In the genomic region with DNA sequence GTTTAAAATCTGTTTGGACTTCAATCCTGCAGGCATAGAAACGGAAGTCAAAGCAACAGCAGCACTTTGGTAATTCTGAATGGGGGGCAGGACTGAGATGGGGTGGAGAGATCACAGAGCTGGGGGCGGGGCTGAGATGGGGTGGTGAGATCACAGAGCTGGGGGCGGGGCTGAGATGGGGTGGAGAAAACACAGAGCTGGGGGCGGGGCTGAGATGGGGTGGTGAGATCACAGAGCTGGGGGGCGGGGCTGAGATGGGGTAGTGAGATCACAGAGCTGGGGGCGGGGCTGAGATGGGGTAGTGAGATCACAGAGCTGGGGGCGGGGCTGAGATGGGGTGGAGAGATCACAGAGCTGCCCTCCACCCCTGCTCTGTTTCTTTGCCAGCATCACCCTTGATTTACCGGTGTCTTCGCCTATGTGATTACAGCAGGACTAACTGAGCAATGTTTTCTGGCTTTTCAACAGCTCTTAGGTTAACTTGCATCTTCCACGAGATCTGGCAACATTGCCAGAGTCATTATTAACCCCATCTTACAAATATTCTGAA, we compare ENCODE assay signal across 8 mouse cellular contexts. TPM values are rescaled to one million over a fixed set of nuclear protein-coding genes. Genes with fewer than 3 reads are reported as not detected.
DNase-seq lines count a peak whose midpoint lies in the region; ATAC-seq and TF ChIP-seq lines count a peak whose summit lies in the region.

No protein-coding gene starts in this region.

- H3K27me3 ChIP-seq in heart, postnatal 0 days (ENCODE audit: control insufficient read depth, insufficient read depth, low read length), result peaks cover 11% of the 10 kb centered on the region; the same call in 1 of the 2 replicates

- TF ChIP-seq CTCF in heart, postnatal 0 days (IDR thresholded peaks at IDR 0.05; ENCODE audit: low read depth), result no peak

- H3K27ac ChIP-seq in heart, postnatal 0 days (ENCODE audit: low read depth), result no peak overlapping the region

- H3K4me2 ChIP-seq in heart, postnatal 0 days (ENCODE audit: low read depth, low read length), result peak overlapping the region; percentile 33

- no peak for ATAC-seq in heart, postnatal 0 days (ENCODE audit: insufficient read depth, low read depth)
- ATAC-seq in common myeloid progenitor, adult 5-6 weeks (replicated peaks; ENCODE audit: low read depth, poor library complexity, severe bottlenecking), result peak; percentile 50
- peak; percentile 68 for ATAC-seq in monocyte, adult 5-6 weeks (replicated peaks; ENCODE audit: insufficient number of reproducible peaks, low FRiP score, low TSS enrichment, poor library complexity, severe bottlenecking)
- no peak for ATAC-seq in erythroblast, adult 5-6 weeks (replicated peaks; ENCODE audit: low FRiP score, poor library complexity, severe bottlenecking)

- H3K4me3 ChIP-seq in heart, postnatal 0 days (ENCODE audit: low read depth, low read length), result no peak overlapping the region; the same call in 1 of the 2 replicates

- no peak overlapping the region for H3K9ac ChIP-seq in heart, postnatal 0 days (replicated peaks; ENCODE audit: low read depth, low read length)

- TF ChIP-seq EP300 in heart, postnatal 0 days (IDR thresholded peaks at IDR 0.05; ENCODE audit: low read depth), result no peak

- 0 out of 2 replicates have a peak, but pooled peaks cover 6% of the 10 kb centered on the region for H3K4me1 ChIP-seq in heart, postnatal 0 days (ENCODE audit: control insufficient read depth, insufficient read depth)

- H3K9me3 ChIP-seq in heart, postnatal 0 days (replicated peaks; ENCODE audit: control insufficient read depth, low read length), result no peaks in the 10 kb centered on the region

- H3K36me3 ChIP-seq in heart, postnatal 0 days (replicated peaks; ENCODE audit: control insufficient read depth, insufficient read depth, low read length), result no peaks in the 10 kb centered on the region

- 13% methylated on average over 8 of the region's 10 CpGs for WGBS in heart, postnatal 0 days

- no peak for DNase-seq in heart, postnatal 0 days (ENCODE audit: low spot score)
- no peak for DNase-seq in heart, adult 9 months (ENCODE audit: low spot score in 2 of 2)
- peak; percentile 70 for DNase-seq in kidney, postnatal 14 days
- DNase-seq in thymus, postnatal 25 days, result peak; percentile 77
- no peak for DNase-seq in cerebellum, postnatal 14 days

RNA-seq across cellular contexts. Expression of a gene that starts 30.9 kb away (rescaled TPM):
- 1.5 and 1.6 TPM in 2 replicates for total RNA-seq in heart, postnatal 0 days (2014; rRNA removed; ENCODE audit: low replicate concordance)
- 0.41 and 0.44 TPM in 2 replicates for polyA plus RNA-seq in heart, postnatal 0 days (2015; fragmentation: Nextera tagmentation; extraction: Ambion mirVana)
- not detected in 2 replicates for total RNA-seq in common myeloid progenitor, adult 5-6 weeks (2017)
- 0.19 TPM in 1 of 3 replicates, not detected in the others for total RNA-seq in monocyte, adult 5-6 weeks (2017)
- not detected in 2 replicates for total RNA-seq in erythroblast, adult 5-6 weeks (2015; ENCODE audit: low replicate concordance)
- not detected in 2 replicates for total RNA-seq in erythroblast, adult 5-6 weeks (2017; ENCODE audit: low replicate concordance)

Comparison
In these comparisons a context has a peak if more than half of its experiments do, and no peak if none do; other contexts are left out.
1. ATAC-seq: peak in common myeloid progenitor, adult 5-6 weeks (single experiment) and monocyte, adult 5-6 weeks (single experiment); none in heart, postnatal 0 days (single experiment) and erythroblast, adult 5-6 weeks (single experiment).
2. DNase-seq: peak in kidney, postnatal 14 days (single experiment) and thymus, postnatal 25 days (single experiment); none in heart, postnatal 0 days (single experiment), heart, adult 9 months (0 of 2) and cerebellum, postnatal 14 days (0 of 2).